Mouse (Mus musculus): ENCODE results near the gene P2ry13.

Gene P2ry13

GRCm38 (mm10) chr3:59197329-59197948, 13.2 kb downstream of the P2ry13 start:
- no peak for DNase-seq (ENCODE audit: low spot score)

GRCm38 (mm10) chr3:59194938-59195337, 15.7 kb downstream of the P2ry13 start, which contains the start of gene Gpr87:
TSS of gene Gpr87 (minus strand) at chr3:59195104.
- DNase-seq (ENCODE audit: low spot score), result no peak

GRCm38 (mm10) chr3:59194099-59194498, 16.6 kb downstream of the P2ry13 start:
- no peak for DNase-seq (ENCODE audit: low spot score)

GRCm38 (mm10) chr3:59191674-59192073, 19.0 kb downstream of the P2ry13 start:
- no peak for DNase-seq (ENCODE audit: low spot score)

GRCm38 (mm10) chr3:59187336-59187735, 23.3 kb downstream of the P2ry13 start:
- DNase-seq (ENCODE audit: low spot score), result no peak

GRCm38 (mm10) chr3:59185662-59186061, 25.0 kb downstream of the P2ry13 start:
- DNase-seq (ENCODE audit: low spot score), result no peak

GRCm38 (mm10) chr3:59182129-59182528, 28.6 kb downstream of the P2ry13 start:
- DNase-seq (ENCODE audit: low spot score), result no peak

GRCm38 (mm10) chr3:59181134-59181533, 29.5 kb downstream of the P2ry13 start:
- no peak for DNase-seq (ENCODE audit: low spot score)

GRCm38 (mm10) chr3:59176871-59177270, 33.8 kb downstream of the P2ry13 start:
- DNase-seq (ENCODE audit: low spot score), result no peak

- DNase-seq (ENCODE audit: low spot score), result peak; percentile 71
Measured at GRCm38 (mm10) chr3:59175234-59175633, 35.4 kb downstream of the P2ry13 start.

GRCm38 (mm10) chr3:59174426-59175154, 36.1 kb downstream of the P2ry13 start:
- DNase-seq (ENCODE audit: low spot score), result no peak

GRCm38 (mm10) chr3:59169921-59170627, 40.6 kb downstream of the P2ry13 start:
- DNase-seq (ENCODE audit: low spot score), result no peak

GRCm38 (mm10) chr3:59169215-59169614, 41.5 kb downstream of the P2ry13 start:
- DNase-seq (ENCODE audit: low spot score), result peak; percentile 16

GRCm38 (mm10) chr3:59168476-59168875, 42.2 kb downstream of the P2ry13 start:
- no peak for DNase-seq (ENCODE audit: low spot score)

GRCm38 (mm10) chr3:59167417-59168054, 43.1 kb downstream of the P2ry13 start:
- DNase-seq (ENCODE audit: low spot score), result peak; percentile 22

- no peak for DNase-seq (ENCODE audit: low spot score)
Measured at GRCm38 (mm10) chr3:59160465-59160864, 50.2 kb downstream of the P2ry13 start.
